Mouse (Mus musculus): Measurements from ENCODE around the gene Smyd1. TPM values are rescaled to one million over a fixed set of nuclear protein-coding genes. Genes with fewer than 3 reads are reported as not detected.

Smyd1 gene
- total RNA-seq, 2 experiments from 2014 or later, result 2.7 to 6.3 TPM

GRCm38 (mm10) chr6:71262142-71262833 lies 59.7 kb downstream of the Smyd1 start:
- no peak for DNase-seq (ENCODE audit: low spot score in 2 of 2)

GRCm38 (mm10) chr6:71261060-71261459 lies 61.0 kb downstream of the Smyd1 start:
- no peak for DNase-seq (ENCODE audit: low spot score in 2 of 2)

GRCm38 (mm10) chr6:71260051-71260640 lies 61.9 kb downstream of the Smyd1 start:
- DNase-seq (ENCODE audit: low spot score in 2 of 2), result no peak

- DNase-seq (ENCODE audit: low spot score in 2 of 2), result no peak
Observed at GRCm38 (mm10) chr6:71259166-71259565, 62.9 kb downstream of the Smyd1 start.

- no peak for DNase-seq (ENCODE audit: low spot score in 2 of 2)
Observed at GRCm38 (mm10) chr6:71258562-71258961, 63.5 kb downstream of the Smyd1 start.

GRCm38 (mm10) chr6:71257375-71257774 lies 64.7 kb downstream of the Smyd1 start:
- DNase-seq (ENCODE audit: low spot score in 2 of 2), result no peak

- DNase-seq (ENCODE audit: low spot score in 2 of 2), result no peak
Observed at GRCm38 (mm10) chr6:71256166-71256565, 65.9 kb downstream of the Smyd1 start.

GRCm38 (mm10) chr6:71254456-71254855 lies 67.6 kb downstream of the Smyd1 start:
- no peak for DNase-seq (ENCODE audit: low spot score in 2 of 2)

- DNase-seq (ENCODE audit: low spot score in 2 of 2), result no peak
Observed at GRCm38 (mm10) chr6:71250951-71251350, 71.1 kb downstream of the Smyd1 start.

GRCm38 (mm10) chr6:71249615-71250014 lies 72.4 kb downstream of the Smyd1 start:
- no peak for DNase-seq (ENCODE audit: low spot score in 2 of 2)

GRCm38 (mm10) chr6:71248420-71248819 lies 73.6 kb downstream of the Smyd1 start:
- no peak for DNase-seq (ENCODE audit: low spot score in 2 of 2)

GRCm38 (mm10) chr6:71243258-71243657 lies 78.8 kb downstream of the Smyd1 start:
- no peak for DNase-seq (ENCODE audit: low spot score in 2 of 2)

GRCm38 (mm10) chr6:71242811-71243210 lies 79.2 kb downstream of the Smyd1 start:
- no peak for DNase-seq (ENCODE audit: low spot score in 2 of 2)

- no peak for DNase-seq (ENCODE audit: low spot score in 2 of 2)
Observed at GRCm38 (mm10) chr6:71240831-71241230, 81.2 kb downstream of the Smyd1 start.

GRCm38 (mm10) chr6:71239069-71239750 lies 82.8 kb downstream of the Smyd1 start:
- DNase-seq (ENCODE audit: low spot score in 2 of 2), result no peak

GRCm38 (mm10) chr6:71237031-71237431 lies 85.0 kb downstream of the Smyd1 start:
- no peak for DNase-seq (ENCODE audit: low spot score in 2 of 2)

GRCm38 (mm10) chr6:71236506-71236905 lies 85.5 kb downstream of the Smyd1 start:
- no peak for DNase-seq (ENCODE audit: low spot score in 2 of 2)

- DNase-seq (ENCODE audit: low spot score in 2 of 2), result no peak
Observed at GRCm38 (mm10) chr6:71235944-71236343, 86.1 kb downstream of the Smyd1 start.

- no peak for DNase-seq (ENCODE audit: low spot score in 2 of 2)
Observed at GRCm38 (mm10) chr6:71235121-71235520, 86.9 kb downstream of the Smyd1 start.

GRCm38 (mm10) chr6:71227157-71227770 lies 94.8 kb downstream of the Smyd1 start:
- no peak for DNase-seq (ENCODE audit: low spot score in 2 of 2)

- no peak for DNase-seq (ENCODE audit: low spot score in 2 of 2)
Observed at GRCm38 (mm10) chr6:71226544-71226943, 95.5 kb downstream of the Smyd1 start.
